Mouse (Mus musculus) heart, adult 2 months (tissue): ENCODE measurements around the gene Akap17b. TPM values are rescaled to one million over a fixed set of nuclear protein-coding genes. Genes with fewer than 3 reads are reported as not detected.
"Not testable (repeated sequence)": the region's sequence is repeated elsewhere in the genome, so short reads cannot be mapped to it uniquely, and the experiment has no call there.

ENCODE experiments used
- DNase-seq, 2 experiments: peaks; one replicate each; pipeline ENCODE4 v3.0.0; 2021
- H3K27ac ChIP-seq: fragments of 200-600 bp; 2 replicates; pipeline ENCODE4 v1.8.1; 2022
- H3K27me3 ChIP-seq: fragments of 200-500 bp; 2 replicates; pipeline ENCODE4 v1.6.1; 2012; ENCODE audit warnings: mild to moderate bottlenecking, low read length, inconsistent platforms, mixed read lengths; ENCODE audit not compliant: control insufficient read depth, insufficient read depth
- H3K36me3 ChIP-seq: fragments of 200-500 bp; 2 replicates; pipeline ENCODE4 v1.6.1; 2012; ENCODE audit warnings: low read length, inconsistent platforms; ENCODE audit not compliant: control insufficient read depth, insufficient read depth
- H3K4me1 ChIP-seq: fragments of 200-500 bp; 2 replicates; pipeline ENCODE4 v1.6.1; 2011; ENCODE audit warnings: low read length; ENCODE audit not compliant: control insufficient read depth, insufficient read depth
- H3K4me3 ChIP-seq: fragments of 200-600 bp; 2 replicates; pipeline ENCODE4 v1.8.1; 2022
- H3K79me2 ChIP-seq: fragments of 200-500 bp; replicated peaks from 2 replicates; pipeline ENCODE4 v1.6.1; 2012; ENCODE audit warnings: mild to moderate bottlenecking, inconsistent platforms, low read length, moderate library complexity, mixed read lengths; ENCODE audit not compliant: control insufficient read depth, insufficient read depth
- H3K9ac ChIP-seq: fragments of 200-500 bp; 2 replicates; pipeline ENCODE4 v1.6.1; 2012; ENCODE audit warnings: low read depth, mild to moderate bottlenecking, control low read depth, inconsistent platforms, low read length, mixed read lengths
- CTCF ChIP-seq: fragments of 200-600 bp; IDR thresholded peaks from 2 replicates; pipeline ENCODE4 v1.8.1; 2022; ENCODE audit warnings: antibody characterized with exemption, mild to moderate bottlenecking, moderate library complexity
- EP300 ChIP-seq: fragments of 200-500 bp; IDR thresholded peaks from 2 replicates; pipeline ENCODE4 v1.6.1; 2011; ENCODE audit warnings: low read depth, low read length, control low read depth; ENCODE audit not compliant: insufficient read depth
- POLR2A ChIP-seq: fragments of 200-500 bp; IDR thresholded peaks from 2 replicates; pipeline ENCODE4 v1.6.1; 2011; ENCODE audit warnings: mild to moderate bottlenecking, low read depth, low read length, control low read depth; ENCODE audit not compliant: insufficient read depth
- WGBS: fragments of 180-500 bp; shearing (Covaris S2); methylation state at CpG from one replicate; pipeline ENCODE4 v1.1.7; 2018; 5-methylcytosine and 5-hydroxymethylcytosine counted together
- intact Hi-C: fragments of 180-260 bp; cut with DNase I; formaldehyde crosslinking; loops from one replicate; pipeline ENCODE4 v1.15.1; 2025
- polyA plus RNA-seq: library from polyadenylated mRNA; depleted of rRNA; stranded (reverse); fragments of >200 nt; gene quantifications from 2 replicates; pipeline ENCODE4 v1.2.3, GENCODE M21; 2012
- total RNA-seq, 2 experiments: library from RNA; stranded (reverse); gene quantifications; 2 replicates each; pipeline ENCODE4 v1.2.3; 2021

Akap17b gene
- total and polyA plus RNA-seq, 3 experiments = 0.45 to 2.5 (median 2.4) TPM

- Histone ChIP-seq H3K4me1 (peaks cover 5% of the 10 kb centered on the region), H3K36me3 (no peaks in the 10 kb centered on the region), H3K9ac (peak overlapping the region; percentile 82), H3K27ac (no peak overlapping the region), H3K4me3 (peak overlapping the region; percentile 65), H3K27me3 (no peaks in the 10 kb centered on the region), H3K79me2 (no peaks in the 10 kb centered on the region)
- TF ChIP-seq EP300 = no peak
- TF ChIP-seq POLR2A = no peak
- no peak for TF ChIP-seq CTCF
- DNase-seq = peak; percentile 2 to 32
- intact Hi-C loops = loop anchor here (2.0 kb wide), 1 partner anchor 46 kb away; the partner anchor contains the start of gene Akap17b
- 26% methylated on average over 14 of the region's 14 CpGs for WGBS
Measured at GRCm38 (mm10) chrX:36598861-36599344, 46.3 kb downstream of the Akap17b start.

- WGBS = 24% methylated on average over 41 of the region's 41 CpGs
Measured at GRCm38 (mm10) chrX:36598390-36598810, 46.8 kb downstream of the Akap17b start.

GRCm38 (mm10) chrX:36597707-36598389 is 47.3 kb downstream of the Akap17b start, which contains the start of gene Pgrmc1:
TSS of gene Pgrmc1 (plus strand) at chrX:36598206.
- Histone ChIP-seq H3K79me2 (no peaks in the 10 kb centered on the region), H3K4me1 (peaks cover 5% of the 10 kb centered on the region), H3K36me3 (no peaks in the 10 kb centered on the region), H3K27ac (peak within 1 kb of the TSS; percentile 78), H3K27me3 (no peaks in the 10 kb centered on the region), H3K4me3 (peak within 1 kb of the TSS; percentile 65), H3K9ac (peak within 1 kb of the TSS; percentile 82)
- peak; percentile 88 for DNase-seq
- TF ChIP-seq EP300 = no peak
- TF ChIP-seq CTCF = no peak
- TF ChIP-seq POLR2A = peak; percentile 95
- intact Hi-C loops = loop anchor here (2.0 kb wide), 1 partner anchor 47 kb away; the partner anchor contains the start of gene Akap17b
- 17% methylated on average over 43 of the region's 45 CpGs for WGBS

More at GRCm38 (mm10) chrX:36598390-36598810, 46.8 kb downstream of the Akap17b start:
- peak overlapping the region; percentile 65 for H3K4me3 ChIP-seq
- peak overlapping the region; percentile 82 for H3K9ac ChIP-seq
- H3K4me1 ChIP-seq = peaks cover 5% of the 10 kb centered on the region
- TF ChIP-seq CTCF (no peak), EP300 (no peak), POLR2A (no peak)
- H3K27ac ChIP-seq = peak overlapping the region; percentile 78
- DNase-seq = no peak
- H3K79me2 ChIP-seq = no peaks in the 10 kb centered on the region
- H3K36me3 ChIP-seq = no peaks in the 10 kb centered on the region
- H3K27me3 ChIP-seq = no peaks in the 10 kb centered on the region
- intact Hi-C loops = loop anchor here (2.0 kb wide), 1 partner anchor 46 kb away; the partner anchor contains the start of gene Akap17b

- H3K4me3 ChIP-seq, intact Hi-C loops, H3K36me3 ChIP-seq, H3K9ac ChIP-seq, H3K27ac ChIP-seq, DNase-seq, H3K79me2 ChIP-seq, H3K4me1 ChIP-seq, H3K27me3 ChIP-seq: not testable (repeated sequence)
- 69% methylated on average over 4 of the region's 5 CpGs for WGBS
Measured at GRCm38 (mm10) chrX:36596483-36597120, 48.6 kb downstream of the Akap17b start.

- TF ChIP-seq POLR2A (no peak), EP300 (no peak), CTCF (no peak)
- intact Hi-C loops = no loop called here
- H3K36me3 ChIP-seq = no peaks in the 10 kb centered on the region
- no peaks in the 10 kb centered on the region for H3K79me2 ChIP-seq
- peaks cover 5% of the 10 kb centered on the region for H3K4me1 ChIP-seq
- H3K9ac ChIP-seq = no peak overlapping the region
- 88% methylated on average over 3 of the region's 3 CpGs for WGBS
- H3K27me3 ChIP-seq = no peaks in the 10 kb centered on the region
- DNase-seq = no peak
- H3K27ac ChIP-seq = no peak overlapping the region
- no peak overlapping the region for H3K4me3 ChIP-seq
Measured at GRCm38 (mm10) chrX:36595247-36595646, 49.9 kb downstream of the Akap17b start.

- DNase-seq = no peak
- H3K9ac ChIP-seq = no peak overlapping the region
- intact Hi-C loops = no loop called here
- no peaks in the 10 kb centered on the region for H3K4me1 ChIP-seq
- no peak overlapping the region for H3K4me3 ChIP-seq
- WGBS = 57% methylated on average over 4 of the region's 4 CpGs
- TF ChIP-seq CTCF = no peak
- no peak for TF ChIP-seq POLR2A
- TF ChIP-seq EP300 = no peak
- no peaks in the 10 kb centered on the region for H3K36me3 ChIP-seq
- H3K79me2 ChIP-seq = no peaks in the 10 kb centered on the region
- no peaks in the 10 kb centered on the region for H3K27me3 ChIP-seq
- H3K27ac ChIP-seq = no peak overlapping the region
Measured at GRCm38 (mm10) chrX:36591539-36591938, 53.7 kb downstream of the Akap17b start.
